Mouse (Mus musculus) spleen, adult 18-20 months (tissue): ENCODE data around the gene Ubap1l.

ENCODE experiments used
- DNase-seq, 2 experiments: peaks; one replicate each; pipeline ENCODE4 v3.0.0; 2022; ENCODE audit warnings: mixed read lengths in 2 of 2

Ubap1l gene

GRCm38 (mm10) chr9:65374468-65375162 lies 13.8 kb downstream of the Ubap1l start:
- DNase-seq: no peak

DNA sequence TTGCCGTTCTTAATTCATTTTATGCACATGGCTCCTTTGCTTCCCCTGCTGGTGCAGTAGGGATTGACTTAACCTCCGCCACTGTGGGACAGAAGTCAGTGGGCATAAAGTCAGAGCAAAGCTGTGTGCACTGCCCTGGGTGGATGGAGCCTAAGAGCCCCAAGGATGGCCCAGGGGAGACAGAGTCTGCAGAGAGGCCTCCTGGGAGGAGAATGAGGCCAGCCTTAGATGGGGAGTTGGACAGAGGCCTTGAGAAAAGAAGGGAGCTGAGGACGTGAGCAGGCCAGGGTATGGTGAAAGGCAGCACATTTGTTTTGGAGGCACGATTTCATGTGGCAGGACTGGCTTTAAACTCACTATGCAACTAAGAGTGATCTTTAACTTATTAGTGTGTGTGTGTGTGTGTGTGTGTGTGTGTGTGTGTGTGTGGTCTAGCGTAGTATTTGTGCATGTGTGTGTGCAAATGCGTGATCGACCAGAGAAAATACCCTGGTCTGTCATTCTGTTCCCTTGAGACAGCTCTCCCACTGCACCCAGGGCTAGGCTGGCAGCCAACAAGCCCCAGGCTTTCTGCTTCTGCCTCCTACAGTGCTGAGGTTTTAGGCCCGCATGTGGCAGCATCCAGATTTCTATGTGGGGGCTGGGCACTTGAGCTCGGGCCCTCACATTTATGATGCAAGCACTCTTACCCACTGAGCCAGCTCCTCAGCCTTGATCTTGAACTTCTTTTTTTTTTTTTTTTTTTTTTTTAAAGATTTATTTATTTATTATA lies 14.5 kb downstream of the Ubap1l start:
- no peak for DNase-seq

- no peak for DNase-seq
Measured at GRCm38 (mm10) chr9:65381017-65381590, 20.3 kb downstream of the Ubap1l start.

GRCm38 (mm10) chr9:65382031-65382750 lies 21.4 kb downstream of the Ubap1l start:
- DNase-seq: no peak

DNA sequence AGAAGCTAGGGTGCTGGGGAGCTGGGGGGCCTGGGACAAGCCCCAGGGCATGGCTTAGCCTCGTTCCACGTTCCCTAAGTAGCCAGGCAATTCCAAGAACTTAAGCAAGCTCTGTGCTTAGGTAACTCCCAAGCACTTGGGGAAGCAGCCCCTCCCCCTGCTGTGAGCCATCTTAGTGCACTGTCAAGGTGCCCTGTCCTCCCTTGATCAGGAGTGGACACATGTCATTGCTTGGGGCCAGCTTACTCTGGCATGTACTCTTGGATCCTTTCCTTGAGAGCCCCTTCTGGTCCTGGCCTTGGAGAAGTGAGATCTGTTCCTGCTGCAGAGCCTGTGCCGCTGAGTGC lies 21.9 kb downstream of the Ubap1l start:
- DNase-seq: no peak

DNA sequence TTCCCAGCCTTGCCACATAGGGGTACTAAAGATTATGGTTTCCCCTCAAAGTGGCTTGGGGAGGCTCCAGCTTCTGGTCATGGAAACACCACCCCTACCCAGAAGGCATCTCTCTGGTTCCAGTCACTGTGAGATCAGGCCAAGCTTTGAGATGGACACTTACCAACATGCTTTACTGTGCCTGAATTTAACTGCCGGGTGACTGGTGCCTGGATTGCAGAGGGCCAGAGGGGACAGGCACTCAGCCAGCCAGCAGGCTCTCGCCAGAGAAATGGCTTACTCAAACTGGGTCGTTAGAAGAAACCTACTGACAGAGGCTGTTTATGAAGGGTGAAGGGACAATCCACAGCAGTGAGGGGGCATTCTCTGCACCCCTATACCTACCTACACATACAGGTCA lies 23.4 kb downstream of the Ubap1l start:
- no peak for DNase-seq

DNA sequence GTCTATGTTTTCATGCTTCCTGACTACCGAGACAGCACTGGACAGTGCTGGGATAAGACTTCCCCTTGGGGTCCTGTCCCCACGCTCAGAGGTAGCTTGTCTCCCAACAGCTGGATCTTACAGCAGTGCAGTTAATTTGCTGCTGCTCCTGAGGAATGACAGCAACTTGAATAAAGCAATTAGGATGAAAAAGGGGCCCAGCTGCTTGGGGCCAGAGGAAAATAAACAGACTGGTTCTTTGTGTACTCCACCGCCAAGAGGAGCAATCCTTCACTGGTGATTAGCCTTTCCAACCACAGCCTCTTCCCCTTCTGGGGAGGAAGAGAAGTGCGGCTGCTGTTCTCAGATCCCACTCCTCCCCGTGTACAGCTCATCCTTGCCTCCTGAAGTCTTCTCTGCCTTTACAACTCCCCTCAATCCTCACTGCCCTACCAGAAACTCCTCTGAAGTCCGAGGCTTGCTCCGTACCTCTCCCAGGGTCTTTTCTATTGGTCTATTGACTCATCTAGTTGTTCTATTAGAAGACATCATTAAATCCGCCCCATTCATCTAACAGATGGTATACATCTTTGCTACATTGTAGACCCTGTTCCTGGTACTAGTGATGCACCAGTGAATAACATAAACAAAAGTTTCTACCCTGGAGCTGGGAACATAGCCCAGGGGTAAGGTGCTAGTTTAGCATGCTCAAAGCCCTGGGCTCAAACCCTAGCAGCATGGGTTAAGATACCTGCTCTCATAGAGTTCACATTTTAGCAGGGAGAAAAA lies 25.7 kb downstream of the Ubap1l start:
- DNase-seq: no peak

GRCm38 (mm10) chr9:65390752-65391612 lies 30.1 kb downstream of the Ubap1l start:
- DNase-seq: no peak

- DNase-seq: no peak
Measured at GRCm38 (mm10) chr9:65391613-65391964, 30.7 kb downstream of the Ubap1l start, which contains the start of gene Kbtbd13. Kbtbd13 (minus strand) TSS chr9:65391652.

DNA sequence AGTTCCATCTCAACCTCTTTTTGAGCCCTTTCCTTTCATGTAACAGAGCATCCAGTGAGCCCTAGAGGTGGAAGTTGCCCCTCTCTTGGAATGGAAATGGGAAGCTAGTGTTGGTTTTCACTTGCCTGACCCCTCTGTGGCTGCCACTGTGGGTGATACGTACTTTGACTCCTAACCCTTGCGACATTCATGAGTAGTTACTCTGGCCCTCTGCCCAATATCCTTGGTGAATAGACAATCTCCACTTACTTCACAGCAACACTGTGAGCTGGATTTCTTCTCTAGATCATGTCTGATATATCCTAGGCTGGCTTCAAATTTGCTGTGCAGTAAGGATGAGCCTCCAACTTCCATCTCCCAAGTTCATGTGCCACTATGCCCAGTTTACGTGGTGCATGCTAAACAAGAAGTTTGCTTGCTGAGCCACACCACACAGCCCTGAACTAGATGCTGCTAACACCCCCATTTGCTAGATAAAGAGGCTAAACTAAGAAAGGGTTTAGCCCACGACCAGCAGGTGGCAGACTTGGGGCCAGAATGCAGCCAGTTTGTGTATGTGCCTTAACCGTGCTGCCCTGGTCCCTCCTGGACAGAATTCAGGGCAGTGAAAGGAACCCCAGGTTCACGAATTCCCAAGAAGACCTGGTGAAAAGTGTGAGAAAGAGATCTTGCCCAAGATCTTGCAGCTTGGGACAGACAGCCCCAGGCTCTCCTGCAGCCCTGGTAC lies 32.0 kb downstream of the Ubap1l start:
- peak in 1 of 2 experiments; percentile 67 for DNase-seq

DNA sequence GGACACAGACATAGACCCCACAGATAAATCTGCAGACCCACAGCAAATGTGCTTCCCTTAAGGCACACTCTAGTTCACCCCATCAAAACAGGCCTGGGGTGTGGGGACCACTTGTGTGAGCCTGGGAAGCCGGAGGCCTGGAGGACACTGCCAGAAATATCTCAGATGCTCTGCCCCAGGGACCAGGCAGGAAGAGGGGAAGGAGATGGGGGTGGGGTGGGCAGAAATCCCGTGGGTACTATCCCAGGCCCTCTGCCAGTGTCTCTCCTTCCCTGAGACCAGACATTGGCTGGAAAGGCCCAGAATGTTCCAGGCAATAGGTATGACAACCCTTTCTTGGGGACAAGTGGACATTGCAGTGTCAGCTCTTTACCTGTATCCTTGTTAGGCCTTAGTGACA lies 32.8 kb downstream of the Ubap1l start:
- DNase-seq: no peak

- no peak for DNase-seq
Measured at GRCm38 (mm10) chr9:65394360-65394759, 33.5 kb downstream of the Ubap1l start.

GRCm38 (mm10) chr9:65398279-65398678 lies 37.4 kb downstream of the Ubap1l start, which contains the start of gene Rasl12:
Rasl12 (plus strand) TSS chr9:65398506.
- peak; percentile 18 to 41 for DNase-seq

GRCm38 (mm10) chr9:65399934-65400333 lies 39.1 kb downstream of the Ubap1l start:
- no peak for DNase-seq

- peak in 1 of 2 experiments; percentile 11 for DNase-seq
Measured at GRCm38 (mm10) chr9:65404331-65405183, 43.7 kb downstream of the Ubap1l start.

DNA sequence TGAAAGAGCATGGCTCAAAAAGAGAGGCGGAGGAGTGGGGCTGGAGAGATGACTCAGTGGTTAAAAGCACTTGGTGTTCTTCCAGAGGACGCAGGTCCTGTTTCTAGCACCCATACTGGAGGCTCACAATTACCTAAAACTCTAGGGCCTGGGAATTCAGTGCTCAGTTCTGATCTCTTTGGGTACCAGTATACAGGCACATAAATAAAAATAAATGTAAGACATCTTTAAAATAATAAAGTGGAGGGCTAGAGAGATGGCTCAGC lies 44.3 kb downstream of the Ubap1l start:
- DNase-seq: no peak

- DNase-seq: no peak
Measured at GRCm38 (mm10) chr9:65407327-65407726, 46.5 kb downstream of the Ubap1l start.

GRCm38 (mm10) chr9:65407861-65408260 lies 47.0 kb downstream of the Ubap1l start:
- DNase-seq: no peak

- DNase-seq: no peak
Measured at GRCm38 (mm10) chr9:65408871-65409295, 48.0 kb downstream of the Ubap1l start.

GRCm38 (mm10) chr9:65410378-65410777 lies 49.5 kb downstream of the Ubap1l start:
- DNase-seq: no peak
